Mouse (Mus musculus) bone marrow macrophage, adult 2 months (primary cell): ENCODE results near the gene Gm21985. TPM values are rescaled to one million over a fixed set of nuclear protein-coding genes. Genes with fewer than 3 reads are reported as not detected.

ENCODE experiments used
- H3K27ac ChIP-seq: 2 replicates; pipeline ENCODE4 v1.5.1; 2012; ENCODE audit warnings: low read depth, low read length; ENCODE audit not compliant: insufficient read depth
- H3K4me1 ChIP-seq: 2 replicates; pipeline ENCODE4 v1.6.1; 2012; ENCODE audit warnings: low read length; ENCODE audit not compliant: control insufficient read depth, insufficient read depth
- H3K4me3 ChIP-seq: 2 replicates; pipeline ENCODE4 v1.5.1; 2012; ENCODE audit warnings: mild to moderate bottlenecking, low read length, moderate library complexity; ENCODE audit not compliant: insufficient read depth
- CTCF ChIP-seq: IDR thresholded peaks from 2 replicates; pipeline ENCODE4 v1.5.1; 2012; ENCODE audit warnings: low read depth, mild to moderate bottlenecking, low read length, moderate library complexity
- POLR2A ChIP-seq: IDR thresholded peaks from 2 replicates; pipeline ENCODE4 v1.6.1; 2012; ENCODE audit warnings: mild to moderate bottlenecking, low read depth, low read length, borderline replicate concordance
- polyA plus RNA-seq: library from polyadenylated mRNA; stranded (reverse); fragments of >200 nt; gene quantifications from 2 replicates; pipeline ENCODE4 v1.2.4, GENCODE M21; 2012; ENCODE audit not compliant: missing spikeins, insufficient read depth, insufficient read length

Gene Gm21985
- polyA plus RNA-seq, 1 experiment = not detected

- Histone ChIP-seq H3K4me3 (peak overlapping the region; percentile 85), H3K27ac (no peak overlapping the region)
Observed at GRCm38 (mm10) chr2:112262779-112263295, 3.3 kb upstream of the Gm21985 start.

GRCm38 (mm10) chr2:112264364-112264763 is 1.8 kb upstream of the Gm21985 start:
- Histone ChIP-seq H3K4me1 (peaks cover 11% of the 10 kb centered on the region; the same call in 1 of the 2 replicates), H3K27ac (no peak overlapping the region), H3K4me3 (no peak overlapping the region)
- TF ChIP-seq POLR2A (no peak), CTCF (no peak)

More at GRCm38 (mm10) chr2:112262779-112263295, 3.3 kb upstream of the Gm21985 start:
- TF ChIP-seq POLR2A = no peak
- TF ChIP-seq CTCF = no peak
- H3K4me1 ChIP-seq = peaks cover 12% of the 10 kb centered on the region

GRCm38 (mm10) chr2:112265448-112266241 is 469 bp upstream of the Gm21985 start, which contains the start of gene Slc12a6:
TSS of gene Slc12a6 (plus strand) at chr2:112265825.
- Histone ChIP-seq H3K4me3 (peak within 1 kb of the TSS; percentile 80), H3K4me1 (peaks cover 16% of the 10 kb centered on the region), H3K27ac (peak within 1 kb of the TSS; percentile 88)
- TF ChIP-seq CTCF = no peak
- no peak for TF ChIP-seq POLR2A

- Histone ChIP-seq H3K4me1 (peaks cover 21% of the 10 kb centered on the region), H3K27ac (peak overlapping the region; percentile 88), H3K4me3 (peak overlapping the region; percentile 80)
- no peak for TF ChIP-seq CTCF
- TF ChIP-seq POLR2A = peak; percentile 71; the same call in 1 of the 2 replicates
Observed at GRCm38 (mm10) chr2:112266780-112267179, 666 bp downstream of the Gm21985 start.

- Histone ChIP-seq H3K4me3 (peak overlapping the region; percentile 59), H3K4me1 (peaks cover 22% of the 10 kb centered on the region), H3K27ac (peak overlapping the region; percentile 88)
- TF ChIP-seq POLR2A (no peak), CTCF (no peak)
Observed at GRCm38 (mm10) chr2:112267547-112268269, 1.6 kb downstream of the Gm21985 start.

GRCm38 (mm10) chr2:112270011-112270410 is 3.9 kb downstream of the Gm21985 start:
- peaks cover 18% of the 10 kb centered on the region for H3K4me1 ChIP-seq
- H3K4me3 ChIP-seq = peak overlapping the region; percentile 48
- H3K27ac ChIP-seq = peak overlapping the region; percentile 40; the same call in 1 of the 2 replicates
- TF ChIP-seq POLR2A = no peak
- TF ChIP-seq CTCF = no peak

GRCm38 (mm10) chr2:112272909-112273308 is 6.8 kb downstream of the Gm21985 start:
- peaks cover 21% of the 10 kb centered on the region for H3K4me1 ChIP-seq
- no peak for TF ChIP-seq CTCF
- no peak for TF ChIP-seq POLR2A
- H3K27ac ChIP-seq = no peak overlapping the region
- no peak overlapping the region for H3K4me3 ChIP-seq

GRCm38 (mm10) chr2:112273474-112273873 is 7.4 kb downstream of the Gm21985 start:
- TF ChIP-seq POLR2A (no peak), CTCF (no peak)
- H3K4me3 ChIP-seq = no peak overlapping the region
- H3K4me1 ChIP-seq = peaks cover 26% of the 10 kb centered on the region

GRCm38 (mm10) chr2:112276870-112277269 is 10.8 kb downstream of the Gm21985 start:
- no peak overlapping the region for H3K4me3 ChIP-seq
- H3K27ac ChIP-seq = no peak overlapping the region
- TF ChIP-seq POLR2A (no peak), CTCF (no peak)
- H3K4me1 ChIP-seq = peaks cover 18% of the 10 kb centered on the region

More at GRCm38 (mm10) chr2:112273474-112273873, 7.4 kb downstream of the Gm21985 start:
- H3K27ac ChIP-seq = no peak overlapping the region
